Mouse (Mus musculus) thymus, postnatal 0 days (tissue): ENCODE results near the gene Lrrc38. TPM values are rescaled to one million over a fixed set of nuclear protein-coding genes. Genes with fewer than 3 reads are reported as not detected.

Source experiments
- polyA plus RNA-seq: library from polyadenylated mRNA; unstranded; fragments of >200 nt; fragmentation: Nextera tagmentation; extraction: Ambion mirVana; gene quantifications from 2 replicates; pipeline ENCODE4 v1.2.1, GENCODE M21; 2015

The Lrrc38 gene
- polyA plus RNA-seq, 1 experiment from 2014 or later = not detected

Other genes with a start within 250 kb of the Lrrc38 start
- 8.9 and 9.6 TPM in 2 replicates for gene Prdm2, start 136.8 kb upstream of the Lrrc38 start, polyA plus RNA-seq
- 20.0 and 20.2 TPM in 2 replicates for gene Pdpn, start 50.2 kb upstream of the Lrrc38 start, polyA plus RNA-seq
- gene Pramel1, start 44.7 kb downstream of the Lrrc38 start, polyA plus RNA-seq = not detected in 2 replicates
- gene Pramef8, start 62.7 kb downstream of the Lrrc38 start, polyA plus RNA-seq = 17.9 and 19.1 TPM in 2 replicates
- not detected in 2 replicates for gene Oog4, start 100.6 kb downstream of the Lrrc38 start, polyA plus RNA-seq
- gene Gm13043, start 161.6 kb downstream of the Lrrc38 start, polyA plus RNA-seq = not detected in 2 replicates
- not detected in 2 replicates for gene Gm13040, start 186.2 kb downstream of the Lrrc38 start, polyA plus RNA-seq
- gene BC080695, start 201.9 kb downstream of the Lrrc38 start, polyA plus RNA-seq = not detected in 2 replicates
- gene Gm13057, start 202.0 kb downstream of the Lrrc38 start, polyA plus RNA-seq = not detected in 2 replicates